Mouse (Mus musculus) ES-Bruce4 (cell line): ENCODE data around the gene Fcrl5. TPM values are rescaled to one million over a fixed set of nuclear protein-coding genes. Genes with fewer than 3 reads are reported as not detected.
A peak's percentile ranks its signal among the peaks of the same experiment; 100 is the strongest.
"Not testable (repeated sequence)": the region's sequence is repeated elsewhere in the genome, so short reads cannot be mapped to it uniquely, and the experiment has no call there.

ENCODE experiments used
- H3K27ac ChIP-seq: 2 replicates; pipeline ENCODE4 v1.5.1; 2012; ENCODE audit warnings: low read length, inconsistent platforms; ENCODE audit not compliant: insufficient read depth
- H3K27me3 ChIP-seq: 2 replicates; pipeline ENCODE4 v1.6.1; 2012; ENCODE audit warnings: mild to moderate bottlenecking, low read length, inconsistent platforms; ENCODE audit not compliant: control insufficient read depth, poor library complexity, insufficient read depth, severe bottlenecking
- H3K36me3 ChIP-seq: 2 replicates; pipeline ENCODE4 v1.6.1; 2012; ENCODE audit warnings: inconsistent platforms, mild to moderate bottlenecking, low read length, moderate library complexity; ENCODE audit not compliant: control insufficient read depth, poor library complexity, insufficient read depth, severe bottlenecking
- H3K4me1 ChIP-seq: one replicate; pipeline ENCODE4 v1.8.1; 2011; ENCODE audit warnings: low read length; ENCODE audit not compliant: control insufficient read depth, insufficient read depth
- H3K4me3 ChIP-seq: 2 replicates; pipeline ENCODE4 v1.5.1; 2011; ENCODE audit warnings: low read depth, mild to moderate bottlenecking, low read length
- H3K9ac ChIP-seq: 2 replicates; pipeline ENCODE4 v1.6.1; 2012; ENCODE audit warnings: low read depth, mild to moderate bottlenecking, inconsistent platforms; ENCODE audit not compliant: poor library complexity, severe bottlenecking
- H3K9me3 ChIP-seq: replicated peaks from 2 replicates; pipeline ENCODE4 v1.6.1; 2012; ENCODE audit warnings: mild to moderate bottlenecking, low read length, inconsistent platforms; ENCODE audit not compliant: control insufficient read depth, poor library complexity, insufficient read depth, severe bottlenecking
- CTCF ChIP-seq: IDR thresholded peaks from one replicate; pipeline ENCODE4 v1.8.1; 2011; ENCODE audit warnings: low read depth, low read length
- EP300 ChIP-seq: IDR thresholded peaks from 2 replicates; pipeline ENCODE4 v1.6.1; 2011; ENCODE audit warnings: low read depth, low read length; ENCODE audit not compliant: insufficient read depth
- POLR2A ChIP-seq: IDR thresholded peaks from one replicate; pipeline ENCODE4 v1.8.1; 2011; ENCODE audit warnings: low read length; ENCODE audit not compliant: insufficient read depth
- polyA plus RNA-seq: library from polyadenylated mRNA; stranded (reverse); fragments of >200 nt; gene quantifications from 2 replicates; pipeline ENCODE4 v1.2.4, GENCODE M21; 2011; ENCODE audit warnings: low read depth; ENCODE audit not compliant: missing spikeins, insufficient read depth, insufficient read length

Fcrl5 gene
- polyA plus RNA-seq, 1 experiment = not detected

DNA sequence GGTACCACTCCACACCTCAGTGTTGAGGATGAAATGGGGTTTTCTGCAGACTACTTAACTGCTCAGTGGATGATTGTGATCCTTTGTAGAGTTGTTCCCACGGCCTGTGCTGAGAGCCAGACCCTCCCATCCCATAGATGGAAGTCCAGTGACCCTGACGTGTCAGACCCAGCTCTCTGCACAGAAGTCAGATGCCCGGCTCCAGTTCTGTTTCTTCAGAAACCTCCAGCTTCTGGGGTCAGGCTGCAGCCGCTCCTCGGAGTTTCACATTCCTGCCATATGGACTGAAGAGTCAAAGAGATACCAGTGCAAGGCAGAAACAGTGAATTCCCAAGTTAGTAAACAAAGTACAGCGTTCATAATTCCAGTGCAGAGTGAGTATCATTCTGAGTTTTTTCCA, 8.4 kb downstream of the Fcrl5 start:
- H3K9ac ChIP-seq = no peak overlapping the region
- no peaks in the 10 kb centered on the region for H3K36me3 ChIP-seq
- no peak overlapping the region for H3K4me3 ChIP-seq
- TF ChIP-seq POLR2A (no peak), CTCF (no peak), EP300 (no peak)
- no peaks in the 10 kb centered on the region for H3K4me1 ChIP-seq
- no peaks in the 10 kb centered on the region for H3K9me3 ChIP-seq
- no peak overlapping the region for H3K27ac ChIP-seq
- H3K27me3 ChIP-seq = no peaks in the 10 kb centered on the region

DNA sequence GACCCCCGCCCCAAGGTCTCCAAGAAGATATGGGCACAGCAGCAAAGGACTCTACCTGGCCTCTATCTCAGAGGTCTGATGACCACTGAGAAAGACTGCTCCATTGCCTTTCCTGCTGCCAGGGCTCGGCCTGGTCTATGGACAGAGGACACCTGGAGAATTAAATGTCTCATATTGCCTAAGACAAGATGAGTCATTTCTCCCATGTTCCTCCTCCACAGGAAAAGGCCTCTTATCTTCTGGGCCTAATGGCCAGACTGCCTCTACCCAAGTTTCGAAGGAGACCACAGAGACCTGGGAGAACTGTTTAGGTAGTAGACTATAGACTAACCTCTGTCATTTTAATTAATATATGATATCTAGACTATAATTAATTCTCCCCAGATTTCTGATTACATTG, 29.9 kb downstream of the Fcrl5 start:
- Histone ChIP-seq H3K4me3 (no peak overlapping the region), H3K36me3 (no peaks in the 10 kb centered on the region), H3K9ac (no peak overlapping the region), H3K4me1 (no peaks in the 10 kb centered on the region), H3K27ac (no peak overlapping the region), H3K27me3 (no peaks in the 10 kb centered on the region), H3K9me3 (peaks cover 4% of the 10 kb centered on the region)
- TF ChIP-seq EP300 (no peak), POLR2A (no peak), CTCF (no peak)

DNA sequence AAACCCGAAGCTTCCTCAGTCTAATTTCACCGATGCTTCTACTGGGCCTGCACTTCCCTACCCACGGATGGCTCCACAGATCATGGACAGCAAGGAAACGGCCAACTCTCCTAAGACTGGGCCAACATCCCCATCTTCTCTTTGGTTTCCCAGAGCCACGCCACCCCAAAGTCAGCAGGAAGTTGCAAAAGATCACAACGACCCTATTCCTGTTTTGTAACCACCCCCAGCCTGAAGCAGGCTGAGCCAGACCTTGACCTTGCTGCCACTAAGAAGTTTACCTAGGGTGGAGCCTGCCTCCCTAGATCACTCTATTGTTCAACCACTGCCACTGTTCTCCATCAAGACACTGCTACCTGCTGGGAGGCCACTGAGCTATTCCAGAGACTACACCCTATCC, 31.4 kb downstream of the Fcrl5 start:
- Histone ChIP-seq H3K9me3 (peaks cover 4% of the 10 kb centered on the region), H3K4me1 (no peaks in the 10 kb centered on the region), H3K27ac (peak overlapping the region; percentile 92), H3K36me3 (no peaks in the 10 kb centered on the region), H3K4me3 (no peak overlapping the region), H3K9ac (no peak overlapping the region), H3K27me3 (no peaks in the 10 kb centered on the region)
- TF ChIP-seq POLR2A = no peak
- TF ChIP-seq EP300 = peak; percentile 79; the same call in 1 of the 2 replicates
- no peak for TF ChIP-seq CTCF

DNA sequence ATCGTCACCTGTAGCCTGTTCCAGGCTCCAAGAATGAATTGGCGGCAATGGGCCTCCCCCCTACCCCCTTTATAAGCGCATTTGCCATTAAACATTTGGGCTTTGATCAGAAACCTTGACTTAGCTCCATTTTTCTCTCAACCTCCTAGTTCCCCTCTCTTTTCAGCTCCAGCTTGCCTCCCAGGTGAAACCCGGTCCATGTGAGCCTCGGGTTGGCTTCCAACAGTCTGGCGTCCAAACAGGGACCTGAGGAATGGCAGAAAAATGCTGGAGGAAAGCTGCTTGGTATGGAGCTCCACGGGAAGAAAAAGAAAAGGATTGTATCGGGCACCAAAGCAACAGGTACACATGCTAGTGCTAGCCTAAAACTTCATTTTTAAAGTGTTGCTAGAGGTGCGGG, 31.8 kb downstream of the Fcrl5 start:
- H3K9me3 ChIP-seq = peaks cover 4% of the 10 kb centered on the region
- TF ChIP-seq CTCF = no peak
- no peak for TF ChIP-seq POLR2A
- TF ChIP-seq EP300 = no peak
- no peaks in the 10 kb centered on the region for H3K4me1 ChIP-seq
- no peaks in the 10 kb centered on the region for H3K27me3 ChIP-seq
- H3K36me3 ChIP-seq = no peaks in the 10 kb centered on the region
- peak overlapping the region; percentile 92 for H3K27ac ChIP-seq
- H3K9ac ChIP-seq = no peak overlapping the region
- H3K4me3 ChIP-seq = no peak overlapping the region

DNA sequence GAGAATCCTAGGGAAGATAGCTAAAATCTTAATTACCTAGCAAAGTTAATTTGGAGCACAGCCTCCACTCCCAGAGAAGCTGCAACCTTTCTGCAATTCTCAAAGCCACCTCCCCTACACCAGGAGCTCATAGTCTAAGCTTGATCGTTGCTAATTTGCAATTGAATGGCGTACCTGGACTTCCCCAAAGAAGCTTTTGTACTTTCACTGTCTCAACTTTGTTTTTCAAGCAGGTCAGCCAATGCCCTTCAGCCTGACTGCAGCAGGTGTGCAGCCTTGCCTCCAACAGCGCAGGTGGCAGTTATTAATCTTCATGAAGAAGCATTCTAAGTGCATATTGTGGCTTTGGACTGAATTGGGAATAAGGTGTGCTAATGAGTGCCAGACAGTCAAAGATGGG, 42.4 kb downstream of the Fcrl5 start:
- not testable (repeated sequence) for H3K4me3 ChIP-seq, H3K36me3 ChIP-seq, H3K4me1 ChIP-seq, H3K27me3 ChIP-seq, H3K9ac ChIP-seq
- H3K9me3 ChIP-seq = peaks cover 15% of the 10 kb centered on the region
- TF ChIP-seq EP300 = peak; percentile 51; the same call in 1 of the 2 replicates
- peak overlapping the region; percentile 21; the same call in 1 of the 2 replicates for H3K27ac ChIP-seq

DNA sequence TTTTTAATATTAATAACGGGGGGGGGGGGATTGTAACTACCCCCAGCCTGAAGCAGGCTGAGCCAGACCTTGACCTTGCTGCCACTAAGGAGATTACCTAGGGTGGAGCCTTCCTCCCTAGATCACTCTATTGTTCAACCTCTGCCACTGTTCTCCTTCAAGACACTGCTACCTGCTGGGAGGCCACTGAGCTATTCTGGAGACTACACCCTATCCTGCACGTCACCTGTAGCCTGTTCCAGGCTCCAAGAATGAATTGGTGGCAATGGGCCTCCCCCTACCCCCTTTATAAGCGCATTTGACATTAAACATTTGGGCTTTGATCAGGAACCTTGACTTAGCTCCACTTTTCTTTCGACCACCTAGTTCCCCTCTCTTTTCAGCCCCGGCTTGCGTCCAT, 43.0 kb downstream of the Fcrl5 start:
- H3K4me3 ChIP-seq, H3K27me3 ChIP-seq, H3K4me1 ChIP-seq, H3K36me3 ChIP-seq, H3K9ac ChIP-seq: not testable (repeated sequence)
- Histone ChIP-seq H3K9me3 (peaks cover 15% of the 10 kb centered on the region), H3K27ac (peak overlapping the region; percentile 89)

DNA sequence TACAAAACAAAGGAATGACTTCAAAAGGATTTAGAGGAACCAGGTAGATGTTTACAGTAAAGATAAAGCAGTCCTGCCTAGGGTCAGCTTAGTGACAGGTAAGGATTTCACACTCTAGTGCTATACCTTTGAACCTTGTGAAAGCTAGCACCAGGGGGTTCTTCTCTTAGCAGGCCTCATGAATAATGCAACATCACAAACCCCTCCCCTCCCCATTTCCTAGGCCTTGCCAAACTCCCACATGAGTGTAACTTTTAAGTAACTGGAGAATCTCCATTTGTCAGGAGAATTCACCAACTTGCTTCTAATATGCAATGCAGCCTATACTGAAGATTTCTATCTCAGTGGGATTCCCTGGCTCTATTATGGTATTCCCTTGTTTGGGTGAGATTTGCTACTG, 43.7 kb downstream of the Fcrl5 start:
- H3K36me3 ChIP-seq, H3K27ac ChIP-seq, H3K4me3 ChIP-seq, H3K9ac ChIP-seq, H3K4me1 ChIP-seq, H3K27me3 ChIP-seq: not testable (repeated sequence)
- peaks cover 15% of the 10 kb centered on the region for H3K9me3 ChIP-seq
